Mouse (Mus musculus) limb, embryonic 14.5 days (tissue): Measurements from ENCODE around the gene Rad23a. TPM values are rescaled to one million over a fixed set of nuclear protein-coding genes. Genes with fewer than 3 reads are reported as not detected.
A peak's percentile ranks its signal among the peaks of the same experiment; 100 is the strongest.

ENCODE experiments used
- ATAC-seq: fragments of 200-750 bp; cut with Nextera tagmentation; 2 replicates; pipeline ENCODE4 v1.8.0; 2017; ENCODE audit warnings: low read depth, moderate number of reproducible peaks, moderate TSS enrichment; ENCODE audit not compliant: low FRiP score
- DNase-seq: peaks from one replicate; pipeline ENCODE4 v3.0.0-alpha.2; 2015; ENCODE audit warnings: low spot score
- H3K27ac ChIP-seq: fragments of 300-500 bp; sonication (generic); replicated peaks from 2 replicates; pipeline ENCODE4 v1.5.1; 2014; ENCODE audit warnings: low read depth, mild to moderate bottlenecking, low read length, moderate library complexity, mixed read lengths
- H3K27me3 ChIP-seq: fragments of 300-500 bp; sonication (generic); 2 replicates; pipeline ENCODE4 v1.6.1; 2014; ENCODE audit warnings: low read length, mixed read lengths; ENCODE audit not compliant: control insufficient read depth, insufficient read depth
- H3K36me3 ChIP-seq: fragments of 300-500 bp; sonication (generic); 2 replicates; pipeline ENCODE4 v1.6.1; 2014; ENCODE audit warnings: mild to moderate bottlenecking, low read length, moderate library complexity, mixed read lengths; ENCODE audit not compliant: control insufficient read depth, insufficient read depth
- H3K4me1 ChIP-seq: fragments of 300-500 bp; sonication (generic); 2 replicates; pipeline ENCODE4 v1.6.1; 2014; ENCODE audit warnings: antibody characterized with exemption, low read length, mixed read lengths; ENCODE audit not compliant: control insufficient read depth, insufficient read depth
- H3K4me2 ChIP-seq: fragments of 300-500 bp; sonication (generic); replicated peaks from 2 replicates; pipeline ENCODE4 v1.6.1; 2014; ENCODE audit warnings: low read depth, mild to moderate bottlenecking, low read length, moderate library complexity; ENCODE audit not compliant: severe bottlenecking
- H3K4me3 ChIP-seq: fragments of 300-500 bp; sonication (generic); replicated peaks from 2 replicates; pipeline ENCODE4 v1.5.1; 2014; ENCODE audit warnings: low read length
- H3K9ac ChIP-seq: fragments of 300-500 bp; sonication (generic); 2 replicates; pipeline ENCODE4 v1.6.1; 2014; ENCODE audit warnings: mild to moderate bottlenecking, low read depth, low read length, moderate library complexity; ENCODE audit not compliant: severe bottlenecking
- H3K9me3 ChIP-seq: fragments of 300-500 bp; sonication (generic); 2 replicates; pipeline ENCODE4 v1.6.1; 2016; ENCODE audit warnings: low read length; ENCODE audit not compliant: control insufficient read depth
- POLR2A ChIP-seq: fragments of 200-500 bp; IDR thresholded peaks from 2 replicates; pipeline ENCODE4 v1.8.0; 2012; ENCODE audit warnings: inconsistent platforms, mild to moderate bottlenecking, moderate library complexity, borderline replicate concordance; ENCODE audit not compliant: insufficient read depth, insufficient read length; ENCODE audit errors: extremely low read depth
- WGBS: fragments of 180-500 bp; shearing (Covaris S2); extraction: QIAGEN DNeasy Blood & Tissue Kit; methylation state at CpG from one replicate; pipeline ENCODE4 v1.1.7; 2014; 5-methylcytosine and 5-hydroxymethylcytosine counted together
- polyA plus RNA-seq, 2 experiments: library from polyadenylated mRNA; depleted of rRNA in 1 of 2; stranded (reverse) in 1 of 2; unstranded in 1 of 2; fragments of >200 nt; fragmentation: Nextera tagmentation in 1 of 2; extraction: Ambion mirVana in 1 of 2; gene quantifications; 2 replicates each; pipeline versions ENCODE4 v1.2.1 to v1.2.3; 2012 to 2014

Gene Rad23a
- polyA plus RNA-seq, 2 experiments = 82.0 to 104 TPM

- H3K9me3 ChIP-seq = no peaks in the 10 kb centered on the region
- peak overlapping the region; percentile 65 for H3K4me2 ChIP-seq
- peak overlapping the region; percentile 79 for H3K4me3 ChIP-seq
- H3K27ac ChIP-seq = no peak overlapping the region
- H3K4me1 ChIP-seq = peaks cover 20% of the 10 kb centered on the region; the same call in 1 of the 2 replicates
- H3K27me3 ChIP-seq = no peaks in the 10 kb centered on the region
- no peak for ATAC-seq
- no peak for TF ChIP-seq POLR2A
- 12% methylated on average over 12 of the region's 12 CpGs for WGBS
- peak overlapping the region; percentile 92 for H3K9ac ChIP-seq
- no peak for DNase-seq
- H3K36me3 ChIP-seq = peaks cover 49% of the 10 kb centered on the region
Measured at GRCm38 (mm10) chr8:84845355-84846093, 5.1 kb upstream of the Rad23a start.

DNA sequence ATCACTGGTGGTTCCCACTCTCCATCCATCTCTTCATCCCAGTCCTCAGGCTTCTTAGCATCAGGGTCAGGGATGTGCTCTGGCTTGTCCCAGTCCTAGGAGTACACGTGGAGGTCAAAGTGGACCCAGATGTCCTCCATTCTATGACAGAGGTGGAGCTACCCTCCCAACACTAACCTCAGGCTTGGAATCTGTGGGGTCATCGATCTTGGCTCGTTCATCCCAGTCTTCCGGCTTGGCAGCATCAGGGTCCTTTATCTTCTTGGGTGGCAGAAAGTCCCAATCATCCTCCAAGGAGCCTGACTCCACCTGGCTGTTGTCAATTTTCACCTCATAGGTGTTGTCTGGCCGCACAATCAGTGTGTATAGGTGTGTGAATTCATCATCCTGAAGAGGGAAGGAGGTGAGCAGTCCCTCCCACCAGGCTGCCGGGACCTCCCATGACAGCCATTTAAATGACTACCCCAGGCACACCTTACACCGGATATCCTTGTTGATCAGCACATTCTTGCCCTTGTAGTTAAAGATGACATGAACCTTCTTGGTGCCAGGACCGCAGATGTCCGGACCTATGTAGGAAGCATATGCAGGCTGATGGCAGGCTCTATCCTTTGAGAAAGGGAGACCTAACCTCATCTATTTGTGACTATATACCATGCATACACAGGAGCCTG is 4.1 kb upstream of the Rad23a start:
- ATAC-seq (no peak), DNase-seq (no peak)
- H3K9ac ChIP-seq = peak overlapping the region; percentile 92
- no peaks in the 10 kb centered on the region for H3K9me3 ChIP-seq
- H3K36me3 ChIP-seq = peaks cover 49% of the 10 kb centered on the region
- TF ChIP-seq POLR2A = no peak
- H3K4me2 ChIP-seq = peak overlapping the region; percentile 65
- H3K4me1 ChIP-seq = peaks cover 22% of the 10 kb centered on the region; the same call in 1 of the 2 replicates
- no peak overlapping the region for H3K27ac ChIP-seq
- no peaks in the 10 kb centered on the region for H3K27me3 ChIP-seq
- peak overlapping the region; percentile 79 for H3K4me3 ChIP-seq
- WGBS = 80% methylated on average over 9 of the region's 9 CpGs

DNA sequence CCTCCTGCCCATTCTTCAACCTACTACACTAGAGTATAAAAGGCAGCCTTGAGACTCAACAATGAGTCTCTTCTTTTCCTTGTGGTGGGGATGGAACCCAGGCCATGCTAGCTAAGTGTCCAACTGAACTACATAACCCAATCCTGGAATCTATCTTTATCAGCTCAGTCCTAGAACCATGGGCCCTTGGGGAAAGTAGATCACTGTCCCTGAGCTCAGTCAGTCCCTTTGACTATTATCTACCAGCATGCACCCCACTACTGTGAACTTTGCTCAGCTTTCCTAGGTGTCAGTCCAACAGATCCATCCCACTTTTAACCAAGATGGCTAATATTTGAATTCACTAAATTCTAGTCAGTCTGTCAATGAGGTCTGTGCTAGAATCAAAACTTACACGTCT is 1.0 kb upstream of the Rad23a start:
- ATAC-seq (no peak), DNase-seq (no peak)
- Histone ChIP-seq H3K27me3 (no peaks in the 10 kb centered on the region), H3K9me3 (no peaks in the 10 kb centered on the region), H3K27ac (no peak overlapping the region), H3K9ac (no peak overlapping the region), H3K4me3 (no peak overlapping the region), H3K4me1 (peaks cover 24% of the 10 kb centered on the region; the same call in 1 of the 2 replicates), H3K4me2 (no peak overlapping the region), H3K36me3 (peaks cover 74% of the 10 kb centered on the region)
- no peak for TF ChIP-seq POLR2A
- 72% methylated on average over 1 of the region's 1 CpGs for WGBS

GRCm38 (mm10) chr8:84839875-84840247 is 604 bp downstream of the Rad23a start:
- no peak for TF ChIP-seq POLR2A
- no peaks in the 10 kb centered on the region for H3K27me3 ChIP-seq
- 4% methylated on average over 7 of the region's 7 CpGs for WGBS
- peak overlapping the region; percentile 59 for H3K4me2 ChIP-seq
- H3K4me1 ChIP-seq = peaks cover 18% of the 10 kb centered on the region; the same call in 1 of the 2 replicates
- no peaks in the 10 kb centered on the region for H3K9me3 ChIP-seq
- ATAC-seq (no peak), DNase-seq (no peak)
- peak overlapping the region; percentile 83 for H3K4me3 ChIP-seq
- H3K27ac ChIP-seq = peak overlapping the region; percentile 83
- peaks cover 80% of the 10 kb centered on the region for H3K36me3 ChIP-seq
- H3K9ac ChIP-seq = peak overlapping the region; percentile 86

DNA sequence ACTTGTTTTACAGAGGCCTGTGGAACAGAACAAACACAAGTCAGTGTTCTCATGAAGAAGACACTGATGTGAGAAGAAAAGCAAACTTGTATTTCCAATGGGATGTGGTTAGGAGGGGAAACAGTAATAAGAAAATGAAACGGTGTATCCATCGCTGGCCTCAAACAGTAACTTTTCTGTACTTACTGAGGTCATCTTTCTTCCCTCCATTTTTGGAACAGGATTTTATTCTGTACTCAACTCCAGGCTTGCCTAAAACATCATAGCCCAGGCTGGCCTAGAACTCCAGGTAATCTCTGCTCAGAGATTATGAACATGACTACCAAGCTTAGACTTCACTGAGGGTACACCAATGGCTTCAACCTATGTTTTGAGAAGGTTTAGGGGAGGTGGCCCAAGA is 1.1 kb downstream of the Rad23a start:
- peaks cover 80% of the 10 kb centered on the region for H3K36me3 ChIP-seq
- ATAC-seq (no peak), DNase-seq (no peak)
- 93% methylated on average over 2 of the region's 2 CpGs for WGBS
- no peaks in the 10 kb centered on the region for H3K27me3 ChIP-seq
- H3K4me3 ChIP-seq = peak overlapping the region; percentile 83
- TF ChIP-seq POLR2A = no peak
- H3K27ac ChIP-seq = 0 out of 2 replicates have a peak overlapping the region, but pooled peaks have one; percentile 83
- H3K9ac ChIP-seq = peak overlapping the region; percentile 86
- H3K9me3 ChIP-seq = no peaks in the 10 kb centered on the region
- H3K4me1 ChIP-seq = peaks cover 14% of the 10 kb centered on the region; the same call in 1 of the 2 replicates
- peak overlapping the region; percentile 59 for H3K4me2 ChIP-seq
